Mouse (Mus musculus): Measurements from ENCODE around the gene Cdc40. TPM values are rescaled to one million over a fixed set of nuclear protein-coding genes. Genes with fewer than 3 reads are reported as not detected.

The Cdc40 gene
- polyA plus RNA-seq, 1 experiment from 2014 or later: 25.0 TPM

DNA sequence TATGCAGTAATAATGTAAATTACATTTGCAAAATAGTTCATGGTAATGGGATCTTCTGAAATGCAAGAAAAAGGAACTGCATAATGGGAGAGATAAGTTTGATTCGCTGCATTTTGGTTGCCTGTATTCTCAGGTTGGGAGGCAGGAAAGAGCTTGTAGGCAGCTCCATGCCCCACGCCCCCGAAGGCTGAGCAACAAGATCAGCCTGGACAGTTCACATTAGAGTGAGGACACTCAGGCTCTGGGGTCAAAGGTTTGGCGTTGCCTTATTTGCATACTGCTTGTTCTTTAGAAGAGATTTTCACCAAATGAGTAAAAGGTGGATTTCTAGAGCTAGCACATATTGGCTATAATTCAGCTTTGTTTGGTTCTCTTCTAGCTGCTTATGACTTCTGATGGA is 76.9 kb downstream of the Cdc40 start:
- Histone ChIP-seq H3K4me1 (replicated peaks; ENCODE audit: insufficient read depth, low read length) (no peaks in the 10 kb centered on the region), H3K9ac (ENCODE audit: low read depth, low read length) (no peak overlapping the region), H3K36me3 (ENCODE audit: insufficient read depth, low read length) (no peaks in the 10 kb centered on the region), H3K4me2 (ENCODE audit: low read length) (no peak overlapping the region), H3K4me3 (replicated peaks; ENCODE audit: low read depth, low read length) (no peak overlapping the region), H3K27ac (no peak overlapping the region), H3K9me3 (replicated peaks; ENCODE audit: low read length) (no peaks in the 10 kb centered on the region), H3K27me3 (ENCODE audit: insufficient read depth, low read length) (no peaks in the 10 kb centered on the region)
- WGBS: 84% methylated on average over 4 of the region's 4 CpGs
- ATAC-seq (replicated peaks; ENCODE audit: low FRiP score, low read depth): no peak
- no peak for TF ChIP-seq CTCF (IDR thresholded peaks at IDR 0.05; ENCODE audit: low read depth)
- no peak for DNase-seq (ENCODE audit: low spot score)

- ATAC-seq (replicated peaks; ENCODE audit: low FRiP score, low read depth) (no peak), DNase-seq (ENCODE audit: low spot score) (no peak)
- TF ChIP-seq CTCF (IDR thresholded peaks at IDR 0.05; ENCODE audit: low read depth): no peak
- no peaks in the 10 kb centered on the region for H3K4me1 ChIP-seq (replicated peaks; ENCODE audit: insufficient read depth, low read length)
- H3K9ac ChIP-seq (ENCODE audit: low read depth, low read length): no peak overlapping the region
- no peaks in the 10 kb centered on the region for H3K27me3 ChIP-seq (ENCODE audit: insufficient read depth, low read length)
- no peak overlapping the region for H3K27ac ChIP-seq
- no peaks in the 10 kb centered on the region for H3K9me3 ChIP-seq (replicated peaks; ENCODE audit: low read length)
- H3K4me2 ChIP-seq (ENCODE audit: low read length): no peak overlapping the region
- WGBS: 82% methylated on average over 1 of the region's 1 CpGs
- H3K4me3 ChIP-seq (replicated peaks; ENCODE audit: low read depth, low read length): no peak overlapping the region
- no peaks in the 10 kb centered on the region for H3K36me3 ChIP-seq (ENCODE audit: insufficient read depth, low read length)
Measured at GRCm38 (mm10) chr10:40805221-40805620, 77.9 kb downstream of the Cdc40 start.

- Histone ChIP-seq H3K9ac (ENCODE audit: low read depth, low read length) (no peak overlapping the region), H3K9me3 (replicated peaks; ENCODE audit: low read length) (no peaks in the 10 kb centered on the region), H3K27ac (no peak overlapping the region), H3K4me1 (replicated peaks; ENCODE audit: insufficient read depth, low read length) (no peaks in the 10 kb centered on the region), H3K4me2 (ENCODE audit: low read length) (no peak overlapping the region), H3K36me3 (ENCODE audit: insufficient read depth, low read length) (no peaks in the 10 kb centered on the region), H3K27me3 (ENCODE audit: insufficient read depth, low read length) (no peaks in the 10 kb centered on the region), H3K4me3 (replicated peaks; ENCODE audit: low read depth, low read length) (no peak overlapping the region)
- no peak for TF ChIP-seq CTCF (IDR thresholded peaks at IDR 0.05; ENCODE audit: low read depth)
- no peak for ATAC-seq (replicated peaks; ENCODE audit: low FRiP score, low read depth)
- WGBS: 79% methylated on average over 3 of the region's 3 CpGs
- DNase-seq (ENCODE audit: low spot score): no peak
Measured at GRCm38 (mm10) chr10:40792115-40792514, 91.0 kb downstream of the Cdc40 start.

- TF ChIP-seq CTCF (IDR thresholded peaks at IDR 0.05; ENCODE audit: low read depth): no peak
- ATAC-seq (replicated peaks; ENCODE audit: low FRiP score, low read depth): no peak
- H3K9me3 ChIP-seq (replicated peaks; ENCODE audit: low read length): no peaks in the 10 kb centered on the region
- H3K4me1 ChIP-seq (replicated peaks; ENCODE audit: insufficient read depth, low read length): no peaks in the 10 kb centered on the region
- no peaks in the 10 kb centered on the region for H3K36me3 ChIP-seq (ENCODE audit: insufficient read depth, low read length)
- H3K27me3 ChIP-seq (ENCODE audit: insufficient read depth, low read length): no peaks in the 10 kb centered on the region
- no peak overlapping the region for H3K9ac ChIP-seq (ENCODE audit: low read depth, low read length)
- H3K27ac ChIP-seq: no peak overlapping the region
- no peak overlapping the region for H3K4me3 ChIP-seq (replicated peaks; ENCODE audit: low read depth, low read length)
- 69% methylated on average over 3 of the region's 3 CpGs for WGBS
- H3K4me2 ChIP-seq (ENCODE audit: low read length): no peak overlapping the region
- no peak for DNase-seq (ENCODE audit: low spot score)
Measured at GRCm38 (mm10) chr10:40790406-40790805, 92.7 kb downstream of the Cdc40 start.

Other genes starting within 250 kb of the Cdc40 start
- gene Mettl24, start 200.0 kb downstream of the Cdc40 start, polyA plus RNA-seq (2015; fragmentation: Nextera tagmentation; extraction: Ambion mirVana): 3.5 and 3.9 TPM in 2 replicates
- gene Wasf1, start 164 bp upstream of the Cdc40 start, polyA plus RNA-seq (2015; fragmentation: Nextera tagmentation; extraction: Ambion mirVana): 13.2 TPM in 2 replicates
- not detected in 2 replicates for gene Gpr6, start 189.0 kb upstream of the Cdc40 start, polyA plus RNA-seq (2015; fragmentation: Nextera tagmentation; extraction: Ambion mirVana)

Data from kidney, postnatal 0 days (tissue).